Mouse (Mus musculus): ENCODE data around the gene 2310011J03Rik.

DNA sequence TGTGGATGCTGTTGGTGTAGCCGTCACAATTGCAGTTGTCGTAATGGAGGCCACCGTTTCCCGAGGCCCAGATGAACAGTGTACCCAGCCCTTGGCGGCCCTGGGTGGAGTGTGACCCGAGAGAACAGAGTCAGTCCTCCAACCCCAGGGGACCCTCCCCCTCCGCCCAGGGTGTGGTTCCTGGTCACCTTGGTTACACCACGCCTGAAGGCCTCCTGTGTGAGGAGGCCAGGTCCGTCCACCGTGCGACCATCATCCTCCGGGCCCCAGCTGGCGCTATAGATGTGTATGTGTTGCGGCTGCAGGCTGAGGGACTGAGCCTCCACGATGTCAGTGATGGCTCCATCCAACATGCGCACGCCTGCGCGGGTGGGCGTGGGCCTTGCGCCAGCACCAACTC is 4.7 kb upstream of the 2310011J03Rik start:
- no peak for TF ChIP-seq POLR2A (IDR thresholded peaks at IDR 0.05; ENCODE audit: extremely low read depth, insufficient read depth, low read length)
- no peak for TF ChIP-seq CTCF (IDR thresholded peaks at IDR 0.05; ENCODE audit: low read depth, low read length)

Data from liver, adult 2 months (tissue).